41 mouse cellular contexts compared by ENCODE assay signal in genomic region chr8:72271051-72271660, GRCm38 (mm10). TPM values are rescaled to one million over a fixed set of nuclear protein-coding genes. Genes with fewer than 3 reads are reported as not detected.
DNase-seq lines count a peak whose midpoint lies in the region; TF ChIP-seq lines count a peak whose summit lies in the region.
"Had no signal": no experiment of that assay in that cellular context is flagged by ENCODE, and none has a peak within 500 bp of the region (broad histone marks: within the 10 kb centered on the region; RNA-seq: fewer than 3 reads in every experiment).

No protein-coding gene starts in this region.

- TF ChIP-seq CTCF in heart, adult 2 months (IDR thresholded peaks at IDR 0.05): no peak
- TF ChIP-seq CTCF in spleen, adult 2 months (IDR thresholded peaks at IDR 0.05; ENCODE audit: extremely low read depth, insufficient read depth, insufficient read length, insufficient replicate concordance): no peak

- 68% methylated on average over 11 of the region's 11 CpGs for WGBS in heart, adult 2 months
- WGBS in spleen, adult 2 months: 54% methylated on average over 11 of the region's 11 CpGs

- no peak for DNase-seq in heart, adult 2 months
- no peak for DNase-seq in heart, adult 9 months (ENCODE audit: low spot score in 2 of 2)
- no peak for DNase-seq in spleen, adult 2 months (ENCODE audit: low read depth in 1 of 2, low spot score in 2 of 2)
- no peak for DNase-seq in spleen, postnatal 14 days (ENCODE audit: low spot score in 2 of 2)
- DNase-seq in ES-E14 (ENCODE audit: low read depth, low spot score): no peak
- DNase-seq in kidney, adult 18-20 months: no peak
- DNase-seq in right cerebral cortex, adult 2 months (ENCODE audit: low spot score in 2 of 2): no peak
- DNase-seq: adrenal gland, adult 8-10 months; cerebellum, adult 11 months; cerebellum, adult 9-10 months; cerebellum, postnatal 36 days; kidney, adult 11 months; liver, embryonic 13.5 days; lung, adult 2 months; lung, postnatal 14 days; right cerebral cortex, postnatal 4 days had no signal

- peaks cover 3% of the 10 kb centered on the region; the same call in 1 of the 2 replicates for H3K36me3 ChIP-seq in heart, adult 2 months (ENCODE audit: control insufficient read depth, insufficient read depth, low read length)
- H3K36me3 ChIP-seq in spleen, adult 2 months (ENCODE audit: control insufficient read depth, insufficient read depth, low read length): no peaks in the 10 kb centered on the region
- H3K36me3 ChIP-seq in ES-E14 (ENCODE audit: control insufficient read depth, insufficient read depth, low read length, poor library complexity, severe bottlenecking): no peaks in the 10 kb centered on the region; the same call in 1 of the 2 replicates
- H3K36me3 ChIP-seq: heart, embryonic 13.5 days; kidney, embryonic 15.5 days; limb, embryonic 12.5 days; liver, embryonic 13.5 days; midbrain, embryonic 10.5 days; midbrain, embryonic 15.5 days had no signal

- no peak for TF ChIP-seq EP300 in heart, adult 2 months (IDR thresholded peaks at IDR 0.05; ENCODE audit: insufficient read depth, low read depth, low read length)

- H3K9ac ChIP-seq in heart, adult 2 months (ENCODE audit: low read depth, low read length): no peak overlapping the region; the same call in 1 of the 2 replicates
- H3K9ac ChIP-seq in ES-E14 (ENCODE audit: insufficient read depth, low read depth, low read length, poor library complexity, severe bottlenecking): peak overlapping the region; percentile 70
- H3K9ac ChIP-seq: heart, embryonic 13.5 days; hindbrain, embryonic 14.5 days; kidney, embryonic 15.5 days; limb, embryonic 12.5 days; liver, embryonic 13.5 days; midbrain, embryonic 15.5 days had no signal

- no peak for TF ChIP-seq POLR2A in heart, adult 2 months (IDR thresholded peaks at IDR 0.05; ENCODE audit: insufficient read depth, low read depth, low read length)
- no peak for TF ChIP-seq POLR2A in spleen, adult 2 months (IDR thresholded peaks at IDR 0.05; ENCODE audit: low read depth, low read length)

- H3K27ac ChIP-seq in heart, adult 2 months: peak overlapping the region; percentile 91
- peak overlapping the region; percentile 97 for H3K27ac ChIP-seq in spleen, adult 2 months (ENCODE audit: insufficient read depth, low read length)
- H3K27ac ChIP-seq in ES-E14 (ENCODE audit: insufficient read depth, low read depth, low read length, poor library complexity, severe bottlenecking): peak overlapping the region; percentile 83
- H3K27ac ChIP-seq in brown adipose tissue, adult 24 weeks (replicated peaks; ENCODE audit: low read depth, low read length): peak overlapping the region; percentile 88
- H3K27ac ChIP-seq: heart, embryonic 13.5 days; hindbrain, embryonic 14.5 days; kidney, embryonic 15.5 days; layer of hippocampus, adult 2 months; left cerebral cortex, adult 2 months; limb, embryonic 12.5 days; liver, embryonic 13.5 days; midbrain, embryonic 10.5 days; midbrain, embryonic 15.5 days had no signal

- H3K9me3 ChIP-seq in ES-E14 (ENCODE audit: control insufficient read depth, insufficient read depth, low read depth, low read length): no peaks in the 10 kb centered on the region
- H3K9me3 ChIP-seq: heart, embryonic 13.5 days; kidney, embryonic 15.5 days; limb, embryonic 12.5 days; liver, embryonic 13.5 days; midbrain, embryonic 10.5 days; midbrain, embryonic 15.5 days had no signal

- H3K79me2 ChIP-seq in heart, adult 2 months (replicated peaks; ENCODE audit: control insufficient read depth, insufficient read depth, low read length): no peaks in the 10 kb centered on the region

- no peak overlapping the region for H3K4me3 ChIP-seq in heart, adult 2 months
- no peak overlapping the region for H3K4me3 ChIP-seq in spleen, adult 2 months (ENCODE audit: extremely low read depth, insufficient read depth, insufficient read length)
- H3K4me3 ChIP-seq in ES-E14 (ENCODE audit: insufficient read depth in 1 of 2, low read depth in 1 of 2, low read length in 2 of 2, poor library complexity in 1 of 2, severe bottlenecking in 1 of 2): peak overlapping the region; percentile 51 to 56
- no peak overlapping the region for H3K4me3 ChIP-seq in brown adipose tissue, adult 24 weeks (ENCODE audit: insufficient read depth, low read depth, low read length)
- H3K4me3 ChIP-seq: heart, embryonic 13.5 days; kidney, embryonic 15.5 days; layer of hippocampus, adult 2 months; left cerebral cortex, adult 2 months; limb, embryonic 12.5 days; liver, embryonic 13.5 days; midbrain, embryonic 10.5 days; midbrain, embryonic 15.5 days had no signal

- intact Hi-C loops in heart, adult 2 months (cut with DNase I): no loop called here

- in situ Hi-C loops in ES-E14 (cut with MboI; ENCODE audit: low sequenced_read_pairs in 2 of 2, unreplicated experiment in 2 of 2): no loop called here

- peaks cover 16% of the 10 kb centered on the region for H3K4me1 ChIP-seq in heart, adult 2 months (ENCODE audit: control insufficient read depth, insufficient read depth, low read length)
- peaks cover 59% of the 10 kb centered on the region; the same call in 1 of the 2 replicates for H3K4me1 ChIP-seq in spleen, adult 2 months (ENCODE audit: control insufficient read depth, insufficient read depth, insufficient read length)
- H3K4me1 ChIP-seq in ES-E14 (ENCODE audit: control insufficient read depth in 2 of 2, insufficient read depth in 2 of 2, low read length in 2 of 2, poor library complexity in 1 of 2): peaks cover 10 to 21% of the 10 kb centered on the region in 2 experiments
- H3K4me1 ChIP-seq in brown adipose tissue, adult 24 weeks (ENCODE audit: control insufficient read depth, insufficient read depth, insufficient read length, low read length): peaks cover 26% of the 10 kb centered on the region
- H3K4me1 ChIP-seq: limb, embryonic 12.5 days; midbrain, embryonic 10.5 days; midbrain, embryonic 15.5 days had no signal

- no peaks in the 10 kb centered on the region for H3K27me3 ChIP-seq in heart, adult 2 months (ENCODE audit: control insufficient read depth, insufficient read depth, low read length)
- H3K27me3 ChIP-seq in spleen, adult 2 months (ENCODE audit: control insufficient read depth, insufficient read depth, low read length): no peaks in the 10 kb centered on the region
- H3K27me3 ChIP-seq: heart, embryonic 13.5 days; kidney, embryonic 15.5 days; midbrain, embryonic 15.5 days had no signal

TF ChIP-seq in ES-E14, 5 proteins besides CTCF, POLR2A, EP300 and RAD21:
- TF ChIP-seq MAFK (IDR thresholded peaks at IDR 0.05; ENCODE audit: insufficient read depth, low read depth, low read length) (no peak), HCFC1 (IDR thresholded peaks at IDR 0.05; ENCODE audit: borderline replicate concordance, insufficient read depth, low read length) (no peak), CHD2 (IDR thresholded peaks at IDR 0.05; ENCODE audit: low read depth, low read length) (no peak), ZC3H11A (IDR thresholded peaks at IDR 0.05; ENCODE audit: borderline replicate concordance, low read depth, low read length) (no peak), ZNF384 (IDR thresholded peaks at IDR 0.05; ENCODE audit: low read depth, low read length) (no peak)

RNA-seq across cellular contexts. Expression of gene Ap1m1, which starts 31.3 kb away (rescaled TPM):
- total RNA-seq in heart, adult 2 months (2021): 10 to 100 TPM; 44.6 to 48.8 TPM
- polyA plus RNA-seq in heart, adult 2 months (2012; rRNA removed): 74.3 and 77.0 TPM in 2 replicates
- polyA plus RNA-seq in spleen, adult 2 months (2012; rRNA removed): 97.4 and 105 TPM in 2 replicates
- total RNA-seq in ES-E14 (2012; rRNA removed): 15.9 and 21.2 TPM in 2 replicates
- 35.6 and 49.6 TPM in 2 replicates for polyA plus RNA-seq in brown adipose tissue, adult 24 weeks (2012; ENCODE audit: insufficient read depth, insufficient read length, missing spikeins)

RNA-seq across cellular contexts. Expression of gene Gm10282, which starts 33.9 kb away (rescaled TPM):
- 1 to 10 TPM; 6.7 to 8.5 TPM for total RNA-seq in heart, adult 2 months (2021)
- polyA plus RNA-seq in heart, adult 2 months (2012; rRNA removed): 1.1 and 2.9 TPM in 2 replicates
- 1.4 and 1.7 TPM in 2 replicates for polyA plus RNA-seq in spleen, adult 2 months (2012; rRNA removed)
- 13.0 and 21.2 TPM in 2 replicates for total RNA-seq in ES-E14 (2012; rRNA removed)
- not detected in 2 replicates for polyA plus RNA-seq in brown adipose tissue, adult 24 weeks (2012; ENCODE audit: insufficient read depth, insufficient read length, missing spikeins)

RNA-seq across cellular contexts. Expression of gene Klf2, which starts 47.7 kb away (rescaled TPM):
- 10 to 100 TPM; 76.0 to 92.7 TPM for total RNA-seq in heart, adult 2 months (2021)
- polyA plus RNA-seq in heart, adult 2 months (2012; rRNA removed): 21.1 and 42.6 TPM in 2 replicates
- 219 and 378 TPM in 2 replicates for polyA plus RNA-seq in spleen, adult 2 months (2012; rRNA removed)
- total RNA-seq in ES-E14 (2012; rRNA removed): 55.0 and 58.5 TPM in 2 replicates
- 30.6 and 88.0 TPM in 2 replicates for polyA plus RNA-seq in brown adipose tissue, adult 24 weeks (2012; ENCODE audit: insufficient read depth, insufficient read length, missing spikeins)

RNA-seq across cellular contexts. Expression of gene Fam32a, which starts 51.6 kb away (rescaled TPM):
- total RNA-seq in heart, adult 2 months (2021): 10 to 100 TPM; 21.4 to 23.2 TPM
- polyA plus RNA-seq in heart, adult 2 months (2012; rRNA removed): 21.2 and 29.9 TPM in 2 replicates
- polyA plus RNA-seq in spleen, adult 2 months (2012; rRNA removed): 29.8 and 31.3 TPM in 2 replicates
- 28.2 and 41.6 TPM in 2 replicates for total RNA-seq in ES-E14 (2012; rRNA removed)
- polyA plus RNA-seq in brown adipose tissue, adult 24 weeks (2012; ENCODE audit: insufficient read depth, insufficient read length, missing spikeins): 26.9 and 41.8 TPM in 2 replicates

RNA-seq across cellular contexts. Expression of gene Gm11034, which starts 57.7 kb away (rescaled TPM):
- total RNA-seq in heart, adult 2 months (2021): not detected
- polyA plus RNA-seq in heart, adult 2 months (2012; rRNA removed): not detected in 2 replicates
- not detected in 2 replicates for polyA plus RNA-seq in spleen, adult 2 months (2012; rRNA removed)
- not detected in 2 replicates for total RNA-seq in ES-E14 (2012; rRNA removed)
- polyA plus RNA-seq in brown adipose tissue, adult 24 weeks (2012; ENCODE audit: insufficient read depth, insufficient read length, missing spikeins): not detected in 2 replicates
- total RNA-seq: adrenal gland, adult 8-10 months; adrenal gland, postnatal 4 days; gastrocnemius, adult 18-20 months; gastrocnemius, postnatal 4 days; heart, postnatal 10 days; hematopoietic stem cell, adult 5-6 weeks; layer of hippocampus, adult 2 months; layer of hippocampus, postnatal 14 days; left cerebral cortex, adult 2 months; left cerebral cortex, postnatal 25 days; megakaryocyte progenitor cell, adult 5-6 weeks; neutrophil, adult 5-6 weeks had no signal
- polyA plus RNA-seq: embryonic facial prominence, embryonic 11.5 days; forebrain, embryonic 14.5 days; heart, embryonic 13.5 days; hindbrain, embryonic 14.5 days; kidney, embryonic 15.5 days; limb, embryonic 12.5 days; liver, embryonic 13.5 days; lung, adult 2 months; midbrain, embryonic 10.5 days; midbrain, embryonic 15.5 days; neural tube, embryonic 11.5 days; stomach, embryonic 14.5 days; testis, adult 2 months; thymus, postnatal 0 days; urinary bladder, adult 2 months had no signal

Comparison
In these comparisons a context has a peak if more than half of its experiments do, and no peak if none do; other contexts are left out.
1. H3K4me3 ChIP-seq: peak in ES-E14 (2 of 2); none in heart, adult 2 months (single experiment), spleen, adult 2 months (single experiment) and brown adipose tissue, adult 24 weeks (single experiment).
2. Peak in every context shown above with its lines, with median percentiles within 50 percentile points of each other: H3K27ac ChIP-seq.